Mouse (Mus musculus) ovary, postnatal 36 days (tissue): Measurements from ENCODE around the gene Gm9999.
"Not testable (repeated sequence)": the region's sequence is repeated elsewhere in the genome, so short reads cannot be mapped to it uniquely, and the experiment has no call there.

Experiments used
- DNase-seq: peaks from one replicate; pipeline ENCODE4 v3.0.0; 2022; ENCODE audit warnings: low spot score, mixed read lengths

Gene Gm9999

DNA sequence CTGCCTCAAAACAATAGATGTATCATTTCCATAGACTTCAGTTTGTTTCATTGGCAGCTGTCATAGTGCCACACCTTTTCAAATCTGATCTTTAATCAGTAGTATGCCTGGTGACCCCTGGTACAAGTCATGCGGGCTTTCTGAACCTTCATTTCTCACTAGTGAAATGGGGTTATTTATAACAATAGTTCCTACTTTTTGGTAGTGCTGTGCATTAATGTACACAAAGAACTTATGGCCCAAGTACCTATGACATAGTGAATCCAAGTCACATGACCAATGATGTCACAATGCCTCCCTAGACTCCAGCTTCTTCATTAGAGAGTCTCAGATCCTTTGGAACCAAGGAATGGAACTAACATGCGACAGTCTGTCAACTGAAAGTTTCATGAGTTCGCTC lies at the start of gene Gm9999:
Gene Gm9999, plus strand, starts transcription at position 301 of the 400 bp plus-strand sequence.
- no peak for DNase-seq

GRCm38 (mm10) chr7:46934788-46935187 lies 48.6 kb upstream of the Gm9999 start:
- DNase-seq = no peak

GRCm38 (mm10) chr7:46935847-46936246 lies 47.5 kb upstream of the Gm9999 start:
- DNase-seq = no peak

- peak; percentile 95 for DNase-seq
Observed at GRCm38 (mm10) chr7:46957831-46958691, 25.3 kb upstream of the Gm9999 start, which contains the start of gene Uevld. Gene Uevld (minus strand): TSS chr7:46958527.

- no peak for DNase-seq
Observed at GRCm38 (mm10) chr7:46958853-46959252, 24.5 kb upstream of the Gm9999 start.

- no peak for DNase-seq
Observed at GRCm38 (mm10) chr7:46960991-46961390, 22.4 kb upstream of the Gm9999 start.

DNA sequence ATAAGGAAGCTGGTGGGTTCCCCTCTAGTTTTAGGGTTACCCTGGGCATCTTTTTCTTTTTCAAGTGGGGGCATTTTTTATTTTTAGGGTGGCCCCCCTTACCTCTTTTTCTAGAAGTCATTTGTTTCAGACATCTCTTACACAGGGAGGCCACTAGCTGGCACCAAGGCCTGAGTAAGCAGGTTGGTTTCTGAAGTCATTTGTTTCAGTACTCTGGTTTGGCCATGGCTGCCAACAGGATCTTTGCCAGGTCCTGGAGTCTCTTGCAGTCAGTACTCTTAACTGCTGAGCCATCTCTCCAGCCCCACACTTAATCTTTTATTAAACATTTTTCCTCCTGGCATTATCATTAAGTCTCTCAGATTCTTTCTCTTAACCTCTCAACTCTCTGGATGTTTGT lies 21.2 kb upstream of the Gm9999 start:
- peak; percentile 22 for DNase-seq

- DNase-seq = peak; percentile 34
Observed at GRCm38 (mm10) chr7:46962806-46963618, 20.4 kb upstream of the Gm9999 start.

DNA sequence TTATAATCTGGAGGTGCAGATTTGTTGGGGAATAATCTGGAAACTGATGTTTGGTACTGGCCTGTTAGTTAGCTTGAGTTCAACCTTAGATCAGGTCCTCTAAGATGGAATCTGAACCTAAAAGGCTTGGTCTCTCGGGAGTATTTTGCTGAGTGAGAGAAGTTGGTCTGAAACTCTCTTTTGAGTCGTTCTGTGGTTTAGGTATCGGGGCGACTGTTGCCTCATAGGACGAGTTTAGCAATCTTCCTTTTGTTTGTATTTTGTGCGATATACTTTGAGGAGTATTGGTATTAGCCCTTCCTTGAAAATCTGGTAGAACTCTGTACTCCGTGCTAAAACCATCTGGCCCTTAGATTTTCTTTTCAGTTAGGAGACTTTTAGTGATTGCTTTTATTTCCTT lies 19.3 kb upstream of the Gm9999 start:
- no peak for DNase-seq

- no peak for DNase-seq
Observed at GRCm38 (mm10) chr7:46969898-46970297, 13.5 kb upstream of the Gm9999 start.

GRCm38 (mm10) chr7:46974648-46975047 lies 8.7 kb upstream of the Gm9999 start:
- DNase-seq = no peak

DNA sequence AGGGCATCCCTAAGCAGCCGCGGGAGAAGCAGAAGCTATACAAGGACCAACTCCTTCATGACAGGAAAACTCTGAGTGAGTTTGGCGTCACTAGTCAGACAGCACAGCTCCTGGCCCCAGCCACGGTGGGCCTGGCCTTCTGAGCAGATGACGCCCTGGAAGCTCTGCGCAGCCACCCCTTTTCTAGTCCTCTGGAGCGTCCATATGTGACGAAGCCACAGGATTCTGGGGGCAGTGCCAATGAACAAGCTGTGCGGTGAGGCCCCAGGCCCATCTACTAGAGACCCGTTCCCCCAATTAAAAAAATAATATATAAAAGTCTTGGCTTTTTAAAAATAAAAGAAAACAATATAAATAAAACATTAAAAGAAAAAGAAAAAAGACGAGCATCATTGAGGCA lies 7.9 kb upstream of the Gm9999 start:
- no peak for DNase-seq

- DNase-seq = no peak
Observed at GRCm38 (mm10) chr7:46985718-46986505, 2.5 kb downstream of the Gm9999 start.

GRCm38 (mm10) chr7:46986646-46987045 lies 3.3 kb downstream of the Gm9999 start:
- DNase-seq = no peak

DNA sequence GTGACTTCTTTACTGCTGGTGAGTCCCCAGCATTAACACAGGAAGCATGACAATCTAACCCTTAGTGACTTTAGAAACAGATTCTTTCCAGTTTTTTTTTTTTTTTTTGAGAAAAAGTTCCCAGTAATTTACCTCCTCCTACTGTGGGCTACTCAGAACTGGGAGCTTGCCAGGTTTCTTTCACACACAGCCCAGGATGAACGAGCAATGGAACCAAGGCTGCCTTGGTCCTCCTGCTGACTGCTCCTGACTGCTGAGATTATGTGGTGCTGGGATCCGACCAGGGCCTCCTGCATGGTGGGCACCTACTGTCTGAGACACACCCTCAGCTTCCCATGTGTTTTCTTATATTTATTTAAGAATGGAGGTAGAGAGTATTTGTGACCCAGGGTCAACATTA lies 3.7 kb downstream of the Gm9999 start:
- no peak for DNase-seq

DNA sequence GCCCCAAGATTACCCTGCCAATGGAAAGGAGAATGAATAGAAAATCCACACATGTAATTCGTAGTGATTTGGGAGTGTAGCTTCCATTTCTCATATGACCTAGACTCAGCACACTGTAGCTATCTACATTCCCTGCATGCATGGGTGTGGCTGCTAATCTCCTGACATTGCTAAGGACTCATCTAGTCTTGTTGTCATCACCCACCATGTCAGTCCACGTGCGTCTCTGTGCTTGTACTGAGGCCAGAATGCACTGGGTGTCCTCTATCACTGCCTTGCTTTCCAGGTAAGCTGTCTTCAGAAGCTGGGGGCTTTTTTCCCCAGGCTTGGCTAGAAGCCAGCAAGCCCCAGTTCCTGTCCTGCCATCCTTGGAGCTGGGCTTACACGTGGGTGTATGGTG lies 6.0 kb downstream of the Gm9999 start:
- not testable (repeated sequence) for DNase-seq

DNA sequence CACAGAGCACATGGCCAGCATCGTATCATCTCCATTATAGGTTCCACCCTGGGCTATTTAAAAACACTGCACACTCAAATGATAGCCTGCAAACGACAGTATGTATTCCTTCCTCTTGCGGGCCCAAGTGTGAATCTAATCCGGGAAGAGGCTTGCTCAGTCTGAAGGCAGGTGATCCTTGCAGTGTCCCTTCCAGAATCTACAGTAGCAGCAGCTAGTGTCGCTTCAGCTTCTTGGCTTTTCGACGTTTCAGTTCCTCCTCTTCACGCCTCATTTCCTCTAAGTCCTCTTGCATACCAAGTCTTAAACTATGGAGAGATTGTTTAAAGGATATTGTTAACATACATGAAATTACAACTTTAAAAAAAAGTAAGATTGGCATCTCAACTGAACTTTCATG lies 9.7 kb downstream of the Gm9999 start:
- DNase-seq = no peak

DNA sequence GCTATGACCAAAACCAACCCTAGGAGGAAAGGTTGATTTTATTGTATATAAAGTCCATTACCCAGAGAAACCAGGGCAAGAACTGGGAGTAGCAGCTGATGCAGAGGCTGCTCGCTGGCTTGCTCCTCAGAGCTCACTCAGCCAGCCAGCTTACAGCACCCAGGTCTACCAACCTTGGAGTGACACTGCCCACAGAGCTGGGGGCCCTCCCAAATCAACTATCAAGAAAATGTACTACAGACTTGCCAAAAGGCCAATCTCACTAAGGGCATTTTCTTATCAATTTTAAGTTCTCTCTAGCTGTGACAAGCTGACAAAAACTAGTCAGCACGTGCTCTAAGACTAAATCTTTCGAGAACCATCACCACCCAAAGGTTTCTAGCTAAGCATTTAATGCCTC lies 12.2 kb downstream of the Gm9999 start:
- no peak for DNase-seq

DNA sequence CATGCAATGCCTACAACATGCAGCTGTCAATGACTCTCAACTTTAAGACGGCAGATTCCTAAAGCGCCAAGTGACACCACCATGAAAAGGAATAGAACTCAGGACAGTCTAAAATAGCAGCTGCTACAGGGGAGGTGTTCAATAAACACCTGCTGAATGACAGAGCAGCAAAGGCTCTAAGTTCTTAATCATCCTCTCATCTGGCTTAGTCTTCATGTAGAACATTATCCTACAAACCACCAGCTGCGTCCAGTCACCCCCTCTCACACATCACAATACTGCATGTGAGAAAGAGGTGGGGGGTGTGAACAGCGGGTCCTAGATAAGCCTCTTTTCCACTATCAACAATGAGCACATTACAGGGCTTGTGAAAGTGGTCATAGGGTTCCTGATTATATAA lies 13.6 kb downstream of the Gm9999 start:
- no peak for DNase-seq

DNA sequence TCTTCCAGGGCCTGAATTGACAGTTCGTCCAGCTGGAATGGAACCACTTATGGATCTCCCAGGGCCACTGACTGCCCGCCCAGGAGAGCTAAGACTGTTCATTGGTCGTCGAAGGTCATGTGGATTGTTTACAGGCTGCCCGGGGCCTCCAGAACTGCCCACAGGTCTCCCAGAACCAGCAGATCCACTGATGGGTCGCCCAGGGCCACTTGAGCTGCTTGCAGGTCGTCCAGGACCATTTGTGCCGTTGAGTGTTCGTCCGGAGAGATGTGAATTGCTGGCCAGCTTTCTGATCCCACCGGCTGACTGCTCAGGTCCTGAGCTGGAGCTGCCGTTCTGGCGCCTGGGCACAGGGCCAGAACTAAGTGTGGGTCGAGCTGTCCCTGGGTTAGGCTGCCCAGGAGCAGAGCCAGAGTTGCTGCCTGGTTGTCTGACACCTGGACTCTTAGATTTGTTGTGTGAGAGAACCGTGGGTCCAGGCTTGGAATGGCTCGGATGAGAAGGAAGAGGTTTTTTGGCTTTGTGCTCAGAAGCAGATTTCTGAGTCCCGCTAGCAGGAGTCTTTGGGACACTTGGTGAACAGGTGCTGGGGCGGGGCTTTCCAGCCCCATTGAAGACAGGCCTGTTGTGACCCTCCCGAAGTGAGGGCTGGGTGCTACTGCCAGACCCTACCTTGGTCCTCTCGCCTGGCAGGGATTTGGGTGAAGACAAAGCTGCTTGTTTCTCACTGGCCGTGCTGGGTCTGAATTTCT lies 14.4 kb downstream of the Gm9999 start:
- peak; percentile 75 for DNase-seq

DNA sequence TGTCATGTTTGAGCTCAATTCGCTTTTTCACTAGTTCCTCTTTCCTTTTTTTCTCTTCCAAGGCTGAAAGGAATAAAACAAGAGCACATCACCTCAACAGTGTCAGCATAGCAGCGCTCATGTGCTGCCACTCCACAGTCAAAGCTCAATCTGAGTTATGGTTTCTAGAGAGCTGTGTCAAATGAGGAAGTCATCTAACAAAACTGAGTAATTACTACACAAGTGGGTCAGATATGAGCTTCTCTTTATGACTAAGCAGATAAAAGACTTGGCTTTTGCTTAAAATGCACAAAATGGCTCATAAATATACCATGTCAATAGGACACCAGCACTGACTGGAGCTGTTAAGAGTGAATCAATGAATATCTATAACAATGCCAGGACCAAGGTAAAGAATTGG lies 15.6 kb downstream of the Gm9999 start:
- DNase-seq = no peak
